Mouse (Mus musculus) megakaryocyte-erythroid progenitor cell, adult 5 weeks (primary cell): ENCODE data around the gene Pip5k1c. TPM values are rescaled to one million over a fixed set of nuclear protein-coding genes. Genes with fewer than 3 reads are reported as not detected.

Experiments
- polyA plus RNA-seq: library from polyadenylated mRNA; stranded (reverse); fragments of >175 nt; gene quantifications from 2 replicates; pipeline ENCODE4 v1.2.3, GENCODE M21; 2012

Pip5k1c gene
- polyA plus RNA-seq = 317 and 331 TPM in 2 replicates

GRCm38 (mm10) chr10:81292554-81293333 lies at the start of gene Pip5k1c:
Gene Pip5k1c, plus strand, starts transcription at chr10:81292963.

GRCm38 (mm10) chr10:81252424-81253419 lies 40.0 kb upstream of the Pip5k1c start, which contains the start of gene Matk:
Gene Matk, plus strand, starts transcription at chr10:81252935.

GRCm38 (mm10) chr10:81266211-81267105 lies 26.3 kb upstream of the Pip5k1c start, which contains the start of the genes Mrpl54 and Apba3:
Gene Mrpl54, minus strand, starts transcription at chr10:81266934.
Gene Apba3, plus strand, starts transcription at chr10:81266960.

DNA sequence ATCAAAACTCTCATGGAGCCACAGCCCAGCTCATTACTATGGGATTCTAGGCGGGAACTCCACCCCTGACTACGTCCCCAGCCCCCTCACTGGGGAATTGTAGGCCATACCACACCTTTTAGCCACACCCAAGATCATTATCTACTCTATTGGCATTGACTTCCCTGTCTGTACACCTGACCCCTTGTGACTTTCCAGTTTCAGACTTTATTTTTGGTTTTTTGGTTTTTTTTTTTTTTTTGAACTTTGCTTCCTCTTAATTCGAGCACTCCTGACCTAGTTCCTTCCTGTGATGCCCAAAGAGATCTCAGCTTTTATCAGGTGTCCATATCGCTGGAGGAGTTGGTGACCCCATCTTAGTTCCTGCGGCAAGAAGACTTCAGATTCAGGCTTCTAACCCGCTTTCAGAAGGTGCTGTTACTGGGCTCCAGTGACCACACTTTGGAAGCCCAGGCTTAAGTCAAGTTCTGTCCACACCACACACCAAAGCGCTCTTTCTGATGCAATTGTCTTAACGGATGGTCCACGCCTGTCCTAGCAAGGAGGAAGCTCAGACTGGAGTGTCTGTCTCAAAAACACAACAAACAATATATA lies 1.2 kb upstream of the Pip5k1c start, which contains the start of gene Tjp3:
Tjp3 (minus strand) TSS at position 71 of the 594 bp plus-strand sequence.

GRCm38 (mm10) chr10:81320550-81321347 lies 28.0 kb downstream of the Pip5k1c start, which contains the start of gene Cactin:
Gene Cactin, plus strand, starts transcription at chr10:81321103.

GRCm38 (mm10) chr10:81328386-81328785 lies 35.6 kb downstream of the Pip5k1c start, which contains the start of gene Tbxa2r:
Gene Tbxa2r, plus strand, starts transcription at chr10:81328731.

DNA sequence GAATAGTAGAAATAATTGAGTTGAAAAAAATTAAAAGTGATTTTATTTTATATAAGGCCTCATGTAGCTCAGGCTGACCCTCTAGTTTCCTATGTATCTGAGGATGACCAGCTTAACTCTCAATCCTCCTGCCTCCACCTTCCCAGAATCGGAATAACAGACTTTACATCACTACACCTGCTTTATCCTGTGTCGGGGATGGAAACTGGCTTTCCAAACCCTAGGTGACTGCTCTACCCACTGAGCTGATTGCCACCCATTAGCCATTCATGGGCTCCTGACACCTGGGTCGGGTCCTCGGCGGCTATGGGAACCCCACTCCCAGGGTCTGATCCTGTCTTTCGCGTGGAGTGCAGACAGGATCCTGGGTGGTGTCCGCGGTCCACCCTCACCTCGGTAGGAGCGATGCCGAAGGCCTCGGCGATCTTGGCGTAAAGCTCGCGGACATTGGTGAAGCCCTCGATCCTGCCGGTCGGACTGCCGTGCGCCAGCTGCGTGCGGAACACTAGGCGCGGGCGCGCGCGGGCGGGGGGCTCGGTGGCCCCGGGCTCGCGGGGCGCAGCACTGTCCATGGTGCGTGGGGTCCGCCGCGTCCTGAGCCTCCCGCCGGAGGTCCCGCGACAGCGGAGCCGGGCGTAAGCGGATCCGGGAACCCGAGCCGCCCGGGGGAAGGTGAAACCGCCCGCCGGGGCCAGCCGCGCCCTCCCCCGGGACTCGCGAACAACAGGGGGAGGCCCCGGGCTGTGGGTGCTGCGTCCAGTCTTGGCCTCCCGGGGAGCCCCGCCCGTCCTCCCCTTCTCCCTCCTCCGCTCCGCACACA lies 50.1 kb downstream of the Pip5k1c start, which contains the start of gene Gipc3:
Gipc3 (minus strand) TSS at position 581 of the 820 bp plus-strand sequence.

DNA sequence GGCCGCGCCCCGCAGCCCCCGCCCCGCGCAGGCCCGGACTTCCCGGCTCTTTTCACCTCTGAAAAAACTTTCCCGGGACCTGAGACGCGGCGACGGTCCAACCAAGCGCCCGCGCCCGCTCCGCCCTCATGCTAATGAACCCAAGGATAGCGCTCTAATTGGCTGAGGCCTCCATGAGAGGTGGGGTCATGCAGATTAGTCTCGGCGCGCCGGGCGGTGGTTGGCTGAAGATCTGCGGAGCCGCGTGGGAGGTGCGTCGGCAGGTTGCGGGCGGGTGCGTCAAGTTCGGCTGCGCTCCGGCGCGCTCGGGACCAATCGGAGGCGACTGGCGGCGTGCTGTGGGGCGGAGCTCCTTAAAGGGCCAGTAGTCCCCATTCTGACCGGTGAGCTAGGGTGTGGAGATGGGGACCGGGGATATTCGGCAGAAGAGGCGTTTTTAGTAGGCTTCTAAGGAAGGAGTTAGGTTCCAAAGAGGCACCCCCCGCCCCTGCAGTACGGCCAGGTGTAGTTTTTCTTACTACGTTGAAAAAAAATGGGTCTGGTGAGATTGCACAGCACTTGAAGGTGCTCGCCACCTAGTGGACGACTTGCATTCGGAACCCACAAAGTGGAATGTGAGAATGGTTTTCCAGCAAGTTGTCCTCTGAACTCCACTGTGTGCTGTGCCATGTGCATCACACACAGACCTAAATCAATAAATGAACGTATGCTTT lies 57.7 kb downstream of the Pip5k1c start, which contains the start of gene Hmg20b:
Hmg20b (minus strand) TSS at position 130 of the 713 bp plus-strand sequence.

DNA sequence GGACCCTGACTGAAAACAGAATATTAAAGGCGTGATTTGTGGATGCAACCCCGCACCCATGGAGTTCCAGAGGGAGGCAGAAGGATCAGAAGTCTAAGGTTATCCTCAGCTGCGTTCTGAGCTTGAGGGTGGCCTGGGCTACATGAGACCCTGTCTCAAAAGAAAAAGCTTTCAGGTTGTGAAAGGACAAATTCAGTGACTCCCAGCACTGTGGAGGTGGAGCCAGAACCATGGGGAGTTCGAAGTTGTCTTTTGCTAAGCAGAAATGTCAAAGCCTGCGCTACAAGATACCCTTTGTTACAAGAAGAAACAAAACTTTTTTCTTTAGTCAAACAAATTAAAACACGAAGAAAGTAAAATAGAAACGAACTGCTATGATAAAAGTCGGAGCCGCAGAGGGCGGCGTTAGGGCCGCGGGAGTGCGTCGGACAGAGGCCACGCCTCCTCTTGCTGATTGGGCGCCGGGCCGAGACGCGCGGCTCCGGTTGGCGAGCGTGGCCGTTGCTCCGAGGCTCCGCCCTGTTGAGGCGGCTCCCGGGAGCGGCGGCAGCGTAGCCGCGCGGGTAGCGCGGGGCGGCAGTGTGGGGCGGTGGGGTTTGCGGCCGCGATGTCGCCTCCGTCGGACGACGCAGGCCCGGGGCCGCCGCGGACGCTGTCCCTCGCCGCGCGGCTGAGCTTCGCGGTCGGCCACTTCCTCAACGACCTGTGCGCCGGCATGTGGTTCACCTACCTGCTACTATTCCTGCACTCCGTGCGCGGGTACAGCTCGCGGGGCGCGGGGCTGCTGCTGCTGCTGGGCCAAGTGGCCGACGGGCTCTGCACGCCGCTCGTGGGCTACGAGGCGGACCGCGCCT lies 64.5 kb downstream of the Pip5k1c start, which contains the start of gene Mfsd12:
Mfsd12 (plus strand) TSS at position 501 of the 854 bp plus-strand sequence.

GRCm38 (mm10) chr10:81365672-81366476 lies 73.1 kb downstream of the Pip5k1c start, which contains the start of gene 4930404N11Rik:
Gene 4930404N11Rik, minus strand, starts transcription at chr10:81365816.

Other genes starting within 250 kb of the Pip5k1c start
- 180 and 187 TPM in 2 replicates for gene Sgta, start 232.8 kb upstream of the Pip5k1c start, polyA plus RNA-seq
- gene Thop1, start 222.9 kb upstream of the Pip5k1c start, polyA plus RNA-seq = 82.5 and 89.0 TPM in 2 replicates
- gene Creb3l3, start 194.1 kb upstream of the Pip5k1c start, polyA plus RNA-seq = 0.54 and 0.71 TPM in 2 replicates
- gene Map2k2, start 187.0 kb upstream of the Pip5k1c start, polyA plus RNA-seq = 414 and 429 TPM in 2 replicates
- 140 and 145 TPM in 2 replicates for gene Zbtb7a, start 157.7 kb upstream of the Pip5k1c start, polyA plus RNA-seq
- 42.4 and 50.2 TPM in 2 replicates for gene Pias4, start 125.0 kb upstream of the Pip5k1c start, polyA plus RNA-seq
- gene Eef2, start 116.3 kb upstream of the Pip5k1c start, polyA plus RNA-seq = 2,457 and 2,760 TPM in 2 replicates
- 87.1 and 87.3 TPM in 2 replicates for gene Dapk3, start 110.0 kb upstream of the Pip5k1c start, polyA plus RNA-seq
- gene 4930442H23Rik, start 109.1 kb upstream of the Pip5k1c start, polyA plus RNA-seq = not detected in 2 replicates
- not detected in 2 replicates for gene Nmrk2, start 90.9 kb upstream of the Pip5k1c start, polyA plus RNA-seq
- 0.06 TPM in 1 of 2 replicates, not detected in the other for gene Atcay, start 62.1 kb upstream of the Pip5k1c start, polyA plus RNA-seq
- gene Zfr2, start 59.8 kb upstream of the Pip5k1c start, polyA plus RNA-seq = 0.35 and 0.63 TPM in 2 replicates
- 66.6 and 73.6 TPM in 2 replicates for gene Matk, start 40.0 kb upstream of the Pip5k1c start, polyA plus RNA-seq
- 478 and 479 TPM in 2 replicates for gene Mrpl54, start 26.0 kb upstream of the Pip5k1c start, polyA plus RNA-seq
- 99.2 and 99.9 TPM in 2 replicates for gene Apba3, start 26.0 kb upstream of the Pip5k1c start, polyA plus RNA-seq
- gene Tjp3, start 1.4 kb upstream of the Pip5k1c start, polyA plus RNA-seq = 15.6 and 16.5 TPM in 2 replicates
- 96.8 and 123 TPM in 2 replicates for gene Cactin, start 28.1 kb downstream of the Pip5k1c start, polyA plus RNA-seq
- 3.6 and 5.2 TPM in 2 replicates for gene Tbxa2r, start 35.8 kb downstream of the Pip5k1c start, polyA plus RNA-seq
- 0.32 and 0.93 TPM in 2 replicates for gene Gipc3, start 50.3 kb downstream of the Pip5k1c start, polyA plus RNA-seq
- 274 and 308 TPM in 2 replicates for gene Hmg20b, start 57.5 kb downstream of the Pip5k1c start, polyA plus RNA-seq
- gene Mfsd12, start 64.5 kb downstream of the Pip5k1c start, polyA plus RNA-seq = 60.6 and 65.0 TPM in 2 replicates
- 2.8 and 5.0 TPM in 2 replicates for gene 4930404N11Rik, start 72.9 kb downstream of the Pip5k1c start, polyA plus RNA-seq
- gene Fzr1, start 85.6 kb downstream of the Pip5k1c start, polyA plus RNA-seq = 55.8 and 61.0 TPM in 2 replicates
- 169 and 171 TPM in 2 replicates for gene Dohh, start 91.5 kb downstream of the Pip5k1c start, polyA plus RNA-seq
- 0.64 and 1.3 TPM in 2 replicates for gene Gm48551, start 91.5 kb downstream of the Pip5k1c start, polyA plus RNA-seq
- gene Gm48552, start 96.0 kb downstream of the Pip5k1c start, polyA plus RNA-seq = 6.5 and 12.0 TPM in 2 replicates
- gene Smim24, start 100.1 kb downstream of the Pip5k1c start, polyA plus RNA-seq = 9.7 and 10.1 TPM in 2 replicates
- gene Nfic, start 162.7 kb downstream of the Pip5k1c start, polyA plus RNA-seq = 223 and 238 TPM in 2 replicates
- 0.11 and 0.35 TPM in 2 replicates for gene Celf5, start 189.7 kb downstream of the Pip5k1c start, polyA plus RNA-seq
- gene Ncln, start 203.4 kb downstream of the Pip5k1c start, polyA plus RNA-seq = 293 and 377 TPM in 2 replicates
- gene S1pr4, start 207.2 kb downstream of the Pip5k1c start, polyA plus RNA-seq = 29.4 and 31.3 TPM in 2 replicates
- 62.5 and 63.6 TPM in 2 replicates for gene Gna15, start 231.3 kb downstream of the Pip5k1c start, polyA plus RNA-seq